Mouse (Mus musculus) lung, postnatal 36 days (tissue): Measurements from ENCODE around the gene Mip.
A peak's percentile ranks its signal among the peaks of the same experiment; 100 is the strongest.
"Not testable (repeated sequence)": the region's sequence is repeated elsewhere in the genome, so short reads cannot be mapped to it uniquely, and the experiment has no call there.

Source experiments
- DNase-seq: peaks from one replicate; pipeline ENCODE4 v3.0.0; 2022; ENCODE audit warnings: mixed read lengths

Mip gene

GRCm38 (mm10) chr10:128253677-128254255, 28.1 kb downstream of the Mip start, which contains the start of gene Apon:
Gene Apon (plus strand): TSS chr10:128254096.
- peak; percentile 42 for DNase-seq

GRCm38 (mm10) chr10:128255925-128256324, 30.3 kb downstream of the Mip start:
- no peak for DNase-seq

- DNase-seq: no peak
Measured at GRCm38 (mm10) chr10:128256328-128256727, 30.7 kb downstream of the Mip start.

- peak; percentile 41 for DNase-seq
Measured at GRCm38 (mm10) chr10:128258953-128259352, 33.3 kb downstream of the Mip start.

- no peak for DNase-seq
Measured at GRCm38 (mm10) chr10:128259946-128260345, 34.3 kb downstream of the Mip start.

GRCm38 (mm10) chr10:128260376-128260775, 34.7 kb downstream of the Mip start:
- not testable (repeated sequence) for DNase-seq

- no peak for DNase-seq
Measured at GRCm38 (mm10) chr10:128262300-128262699, 36.7 kb downstream of the Mip start.

GRCm38 (mm10) chr10:128263393-128264310, 38.0 kb downstream of the Mip start:
- no peak for DNase-seq

GRCm38 (mm10) chr10:128268371-128268770, 42.7 kb downstream of the Mip start, which contains the start of gene Apof:
Gene Apof (plus strand): TSS chr10:128268671.
- no peak for DNase-seq

GRCm38 (mm10) chr10:128269206-128269910, 43.7 kb downstream of the Mip start:
- DNase-seq: no peak

- peak; percentile 99 for DNase-seq
Measured at GRCm38 (mm10) chr10:128270287-128270841, 44.7 kb downstream of the Mip start, which contains the start of gene Stat2. Gene Stat2 (plus strand): TSS chr10:128270559.

- DNase-seq: no peak
Measured at GRCm38 (mm10) chr10:128270866-128271265, 45.2 kb downstream of the Mip start.

- DNase-seq: peak; percentile 62
Measured at GRCm38 (mm10) chr10:128271883-128272282, 46.2 kb downstream of the Mip start.

GRCm38 (mm10) chr10:128272819-128273439, 47.3 kb downstream of the Mip start:
- DNase-seq: not testable (repeated sequence)

GRCm38 (mm10) chr10:128275374-128275773, 49.7 kb downstream of the Mip start:
- DNase-seq: not testable (repeated sequence)

- no peak for DNase-seq
Measured at GRCm38 (mm10) chr10:128278158-128278557, 52.5 kb downstream of the Mip start.

- DNase-seq: no peak
Measured at GRCm38 (mm10) chr10:128280943-128281342, 55.3 kb downstream of the Mip start.
